20 mouse cellular contexts compared by ENCODE assay signal in genomic region chr15:83667501-83667900, GRCm38 (mm10). TPM values are rescaled to one million over a fixed set of nuclear protein-coding genes. Genes with fewer than 3 reads are reported as not detected.
A peak's percentile ranks its signal among the peaks of the same experiment; 100 is the strongest.
DNase-seq lines count a peak whose midpoint lies in the region; ATAC-seq and TF ChIP-seq lines count a peak whose summit lies in the region.
"Had no signal": no experiment of that assay in that cellular context is flagged by ENCODE, and none has a peak within 500 bp of the region (broad histone marks: within the 10 kb centered on the region; RNA-seq: fewer than 3 reads in every experiment).

No protein-coding gene starts in this region.

- H3K27ac ChIP-seq in heart, embryonic 15.5 days = peak overlapping the region; percentile 12; the same call in 1 of the 2 replicates
- H3K27ac ChIP-seq in lung, embryonic 16.5 days (ENCODE audit: low read length) = no peak overlapping the region
- no peak overlapping the region for H3K27ac ChIP-seq in limb, embryonic 14.5 days (replicated peaks; ENCODE audit: low read depth, low read length)
- H3K27ac ChIP-seq: neural tube, embryonic 13.5 days had no signal

- no peaks in the 10 kb centered on the region for H3K9me3 ChIP-seq in heart, embryonic 15.5 days (replicated peaks)
- no peaks in the 10 kb centered on the region for H3K9me3 ChIP-seq in lung, embryonic 16.5 days (ENCODE audit: control insufficient read depth, low read length)
- H3K9me3 ChIP-seq in limb, embryonic 14.5 days (ENCODE audit: control insufficient read depth, low read length) = no peaks in the 10 kb centered on the region
- H3K9me3 ChIP-seq: neural tube, embryonic 13.5 days had no signal

- H3K36me3 ChIP-seq in heart, embryonic 15.5 days = no peaks in the 10 kb centered on the region
- H3K36me3 ChIP-seq in lung, embryonic 16.5 days (ENCODE audit: control insufficient read depth, insufficient read depth, low read length) = no peaks in the 10 kb centered on the region
- H3K36me3 ChIP-seq in limb, embryonic 14.5 days (ENCODE audit: control insufficient read depth, insufficient read depth, low read length) = no peaks in the 10 kb centered on the region
- H3K36me3 ChIP-seq: neural tube, embryonic 13.5 days had no signal

- H3K9ac ChIP-seq in heart, embryonic 15.5 days = no peak overlapping the region
- no peak overlapping the region for H3K9ac ChIP-seq in lung, embryonic 16.5 days (ENCODE audit: low read length)
- H3K9ac ChIP-seq in limb, embryonic 14.5 days (ENCODE audit: low read depth, low read length, severe bottlenecking) = no peak overlapping the region
- H3K9ac ChIP-seq: liver, postnatal 0 days; neural tube, embryonic 13.5 days had no signal

- DNase-seq in heart, postnatal 25 days (ENCODE audit: low spot score) = no peak
- no peak for DNase-seq in lung, postnatal 4 days
- peak; percentile 64 for DNase-seq in brain, embryonic 14.5 days (ENCODE audit: low read depth)
- peak; percentile 16 for DNase-seq in limb, embryonic 14.5 days (ENCODE audit: low spot score)
- no peak for DNase-seq in kidney, adult 9 months
- DNase-seq: cerebellum, adult 9-11 months; gastrocnemius, postnatal 14 days; heart, postnatal 36 days; kidney, adult 8-10 months; kidney, postnatal 25 days; liver, postnatal 0 days; midbrain, embryonic 14.5 days; right cerebral cortex, postnatal 25 days had no signal

- intact Hi-C loops in heart, postnatal 25 days (cut with DNase I) = no loop called here

- H3K4me1 ChIP-seq in heart, embryonic 15.5 days (replicated peaks) = 0 out of 2 replicates have a peak, but pooled peaks cover 13% of the 10 kb centered on the region
- H3K4me1 ChIP-seq in lung, embryonic 16.5 days (replicated peaks; ENCODE audit: control insufficient read depth, insufficient read depth, low read length) = no peaks in the 10 kb centered on the region
- H3K4me1 ChIP-seq in limb, embryonic 14.5 days (ENCODE audit: control insufficient read depth, insufficient read depth, low read length) = peaks cover 27% of the 10 kb centered on the region

- no peaks in the 10 kb centered on the region for H3K27me3 ChIP-seq in heart, embryonic 15.5 days
- H3K27me3 ChIP-seq in lung, embryonic 16.5 days (ENCODE audit: control insufficient read depth, insufficient read depth, low read depth, low read length) = no peaks in the 10 kb centered on the region
- H3K27me3 ChIP-seq in limb, embryonic 14.5 days (ENCODE audit: control insufficient read depth, insufficient read depth, low read length) = peaks cover 17% of the 10 kb centered on the region

- no peak overlapping the region for H3K4me2 ChIP-seq in heart, embryonic 15.5 days
- H3K4me2 ChIP-seq in lung, embryonic 16.5 days (ENCODE audit: low read depth, low read length) = no peak overlapping the region
- no peak overlapping the region for H3K4me2 ChIP-seq in limb, embryonic 14.5 days (replicated peaks; ENCODE audit: low read depth, low read length, severe bottlenecking)
- H3K4me2 ChIP-seq: neural tube, embryonic 13.5 days had no signal

- TF ChIP-seq POLR2A in brain, embryonic 14.5 days (IDR thresholded peaks at IDR 0.05; ENCODE audit: borderline replicate concordance, extremely low read depth, insufficient read depth, insufficient read length, poor library complexity, severe bottlenecking) = no peak
- TF ChIP-seq POLR2A in limb, embryonic 14.5 days (IDR thresholded peaks at IDR 0.05; ENCODE audit: borderline replicate concordance, extremely low read depth, insufficient read depth, insufficient read length) = no peak

- no peak overlapping the region for H3K4me3 ChIP-seq in heart, embryonic 15.5 days
- H3K4me3 ChIP-seq in lung, embryonic 16.5 days (ENCODE audit: low read length) = no peak overlapping the region
- no peak overlapping the region for H3K4me3 ChIP-seq in limb, embryonic 14.5 days (replicated peaks; ENCODE audit: low read length)
- H3K4me3 ChIP-seq: neural tube, embryonic 13.5 days had no signal

- WGBS in heart, embryonic 15.5 days = 62% methylated on average over 6 of the region's 6 CpGs
- 44% methylated on average over 6 of the region's 6 CpGs for WGBS in lung, embryonic 16.5 days
- WGBS in limb, embryonic 14.5 days = 25% methylated on average over 6 of the region's 6 CpGs

- TF ChIP-seq CTCF in brain, embryonic 14.5 days (IDR thresholded peaks at IDR 0.05; ENCODE audit: borderline replicate concordance, extremely low read depth, insufficient read depth, insufficient read length) = no peak

- ATAC-seq in heart, embryonic 15.5 days (replicated peaks; ENCODE audit: insufficient number of reproducible peaks, insufficient read depth, low FRiP score, low read depth) = no peak; the same call in 1 of the 2 replicates
- ATAC-seq in lung, embryonic 16.5 days (ENCODE audit: low read depth) = peak; percentile 39; the same call in 1 of the 2 replicates
- ATAC-seq in limb, embryonic 14.5 days (ENCODE audit: low FRiP score, low read depth) = no peak
- no peak for ATAC-seq in megakaryocyte-erythroid progenitor cell, adult 5-6 weeks (replicated peaks; ENCODE audit: low FRiP score, low TSS enrichment, poor library complexity, severe bottlenecking)
- ATAC-seq: liver, postnatal 0 days had no signal

RNA-seq across cellular contexts. Expression of gene Scube1, which starts 57.3 kb away (rescaled TPM):
- 4.8 and 7.9 TPM in 2 replicates for polyA plus RNA-seq in heart, embryonic 15.5 days (2015; fragmentation: Nextera tagmentation; extraction: Ambion mirVana)
- total RNA-seq in heart, postnatal 25 days (2021) = 1 to 10 TPM; 1.1 to 1.2 TPM
- 3.8 and 4.9 TPM in 2 replicates for polyA plus RNA-seq in lung, embryonic 16.5 days (2015; fragmentation: Nextera tagmentation; extraction: Ambion mirVana)
- polyA plus RNA-seq in brain, embryonic 14.5 days (2012; rRNA removed) = 15.1 and 24.7 TPM in 2 replicates
- 31.2 and 40.8 TPM in 2 replicates for polyA plus RNA-seq in limb, embryonic 14.5 days (2012; rRNA removed)
- 13.9 and 15.9 TPM in 2 replicates for polyA plus RNA-seq in limb, embryonic 14.5 days (2014; fragmentation: Nextera tagmentation; extraction: Ambion mirVana)
- total RNA-seq in megakaryocyte-erythroid progenitor cell, adult 5-6 weeks (2014; fragmentation: Nextera tagmentation) = 0.07 TPM in 1 of 2 replicates, not detected in the other
- total RNA-seq in megakaryocyte-erythroid progenitor cell, adult 5-6 weeks (2017) = not detected in 2 replicates
- total RNA-seq: CH12.LX; megakaryocyte, adult 5-6 weeks; MEL had no signal

Comparison
In these comparisons a context has a peak if more than half of its experiments do, and no peak if none do; other contexts are left out.
1. DNase-seq: peak in brain, embryonic 14.5 days (single experiment) and limb, embryonic 14.5 days (single experiment); none in heart, postnatal 25 days (single experiment), lung, postnatal 4 days (0 of 2) and kidney, adult 9 months (single experiment).